ENCODE assay signal across 8 mouse cellular contexts in genomic region chr7:127903971-127904796, GRCm38 (mm10). TPM values are rescaled to one million over a fixed set of nuclear protein-coding genes. Genes with fewer than 3 reads are reported as not detected.
A peak's percentile ranks its signal among the peaks of the same experiment; 100 is the strongest.
DNase-seq lines count a peak whose midpoint lies in the region; ATAC-seq lines count a peak whose summit lies in the region.

Bckdk (plus strand) TSS chr7:127904082.

- peaks cover 17% of the 10 kb centered on the region for H3K4me1 ChIP-seq in hindbrain, embryonic 13.5 days (replicated peaks)

- H3K9ac ChIP-seq in hindbrain, embryonic 13.5 days: peak within 1 kb of the TSS; percentile 84

- peaks cover 39% of the 10 kb centered on the region for H3K36me3 ChIP-seq in hindbrain, embryonic 13.5 days

- 10% methylated on average over 38 of the region's 38 CpGs for WGBS in hindbrain, embryonic 13.5 days

- H3K4me3 ChIP-seq in hindbrain, embryonic 13.5 days: peak within 1 kb of the TSS; percentile 65

- DNase-seq in NIH3T3 (ENCODE audit: low read depth): peak; percentile 90
- DNase-seq in cerebellum, postnatal 10 days: peak; percentile 86 to 88
- DNase-seq in frontal cortex, postnatal 14 days (ENCODE audit: low spot score in 2 of 2): peak; percentile 74 to 80
- peak; percentile 62 to 72 for DNase-seq in layer of hippocampus, postnatal 25 days (ENCODE audit: extremely low spot score in 1 of 2, low spot score in 1 of 2)
- peak; percentile 80 for DNase-seq in lung, postnatal 25 days (ENCODE audit: low spot score)
- peak; percentile 86 for DNase-seq in retina, postnatal 1 day
- peak; percentile 57 to 72 for DNase-seq in urinary bladder, adult 18-20 months (ENCODE audit: low spot score in 2 of 2)

- no peaks in the 10 kb centered on the region for H3K9me3 ChIP-seq in hindbrain, embryonic 13.5 days

- 0 out of 2 replicates have a peak, but pooled peaks cover 2% of the 10 kb centered on the region for H3K27me3 ChIP-seq in hindbrain, embryonic 13.5 days

- peak within 1 kb of the TSS; percentile 93 for H3K27ac ChIP-seq in hindbrain, embryonic 13.5 days

- H3K4me2 ChIP-seq in hindbrain, embryonic 13.5 days: peak within 1 kb of the TSS; percentile 79

- ATAC-seq in hindbrain, embryonic 13.5 days (ENCODE audit: low FRiP score): peak; percentile 91

RNA-seq across cellular contexts. Expression of gene Bckdk, which starts in this region (rescaled TPM):
- 59.7 and 66.8 TPM in 2 replicates for polyA plus RNA-seq in hindbrain, embryonic 13.5 days (2015; fragmentation: Nextera tagmentation; extraction: Ambion mirVana)
- total RNA-seq in layer of hippocampus, postnatal 25 days (2021): 10 to 100 TPM; 41.4 to 51.6 TPM

Comparison
In these comparisons a context has a peak if more than half of its experiments do, and no peak if none do; other contexts are left out.
1. Peak in every context shown above with its lines: DNase-seq, ATAC-seq, H3K4me3 ChIP-seq and H3K27ac ChIP-seq.